Mouse (Mus musculus) heart, adult 8-10 months (tissue): ENCODE results near the gene Tcte1. TPM values are rescaled to one million over a fixed set of nuclear protein-coding genes. Genes with fewer than 3 reads are reported as not detected.
A peak's percentile ranks its signal among the peaks of the same experiment; 100 is the strongest.

Source experiments
- DNase-seq: peaks from one replicate; pipeline ENCODE4 v3.0.0; 2022; ENCODE audit warnings: low spot score
- total RNA-seq, 4 experiments: library from RNA; stranded (reverse); gene quantifications; 2 replicates each; pipeline ENCODE4 v1.2.4; 2022

Tcte1 gene
- total RNA-seq, 4 experiments from 2014 or later, result not detected

DNA sequence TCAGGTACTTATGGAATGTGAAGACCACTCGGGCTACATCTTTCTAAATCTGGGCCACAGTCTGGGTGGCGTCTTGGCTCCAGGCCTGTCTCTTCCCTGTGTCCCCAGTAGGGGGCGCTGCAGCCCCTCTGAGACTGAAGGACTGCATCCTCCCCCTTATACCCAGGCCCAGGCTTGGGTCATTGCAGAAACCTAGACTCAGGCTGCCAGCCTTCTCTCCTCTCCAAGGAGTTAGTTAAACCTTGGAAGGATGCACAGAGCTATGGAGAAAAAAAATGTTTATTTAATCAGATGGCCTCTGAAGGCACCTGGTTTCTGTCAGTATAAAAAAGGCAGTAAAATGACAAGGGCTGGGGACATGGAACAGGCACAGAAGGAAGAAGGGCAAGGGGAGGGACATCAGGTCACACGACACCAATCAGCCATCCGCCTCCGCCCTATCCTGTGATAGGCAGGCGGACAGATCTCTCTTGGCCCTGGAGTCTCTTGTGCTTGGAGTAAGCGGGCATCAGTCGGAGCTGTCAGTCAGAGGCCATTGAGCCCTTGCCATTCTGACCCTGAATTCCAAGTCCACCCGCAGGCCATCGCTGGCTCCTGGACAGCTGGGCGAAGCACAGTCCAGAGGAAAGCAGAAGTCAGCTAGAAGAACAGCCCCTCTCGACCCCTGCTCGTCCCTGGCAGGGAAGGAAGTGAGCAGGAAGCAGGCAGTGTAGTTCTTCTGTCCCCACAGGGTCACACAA is 61.9 kb downstream of the Tcte1 start:
- DNase-seq, result peak; percentile 83

DNA sequence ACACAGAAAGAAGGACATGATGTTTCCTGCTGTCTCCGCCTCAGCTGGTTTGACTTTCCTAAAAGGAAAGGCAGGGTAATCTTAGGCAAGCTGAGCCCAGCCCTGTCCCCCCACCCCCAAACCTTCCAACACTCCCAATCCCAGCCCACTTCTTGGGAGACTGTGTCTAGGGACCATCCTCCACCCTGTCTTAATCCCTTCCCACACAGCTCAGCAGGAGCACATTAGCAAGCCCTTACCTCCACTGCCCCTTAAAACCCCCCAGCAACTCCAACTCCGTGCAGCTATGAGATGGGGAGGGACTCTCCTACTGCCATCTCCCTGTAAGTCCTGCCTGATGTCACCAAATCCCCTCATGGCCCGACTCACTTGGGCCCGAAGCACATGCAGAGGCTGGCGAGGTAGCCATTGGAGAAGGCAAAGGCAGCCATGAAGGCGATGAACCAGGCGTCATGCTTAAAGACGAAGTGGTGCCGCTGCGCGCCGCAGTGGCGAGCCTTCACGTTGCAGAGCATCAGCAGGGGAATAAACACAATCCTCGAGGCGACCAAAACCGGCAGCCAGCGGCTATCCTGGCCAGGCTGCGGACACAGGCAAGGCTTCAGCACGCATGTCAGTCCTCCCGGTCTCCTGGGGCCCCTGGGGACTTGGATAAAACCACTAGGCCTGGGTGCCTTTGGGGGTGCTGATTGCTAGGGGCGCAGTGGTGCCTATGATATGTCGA is 62.7 kb downstream of the Tcte1 start:
- no peak for DNase-seq

GRCm38 (mm10) chr17:45586449-45586837 is 63.2 kb downstream of the Tcte1 start:
- DNase-seq, result no peak

DNA sequence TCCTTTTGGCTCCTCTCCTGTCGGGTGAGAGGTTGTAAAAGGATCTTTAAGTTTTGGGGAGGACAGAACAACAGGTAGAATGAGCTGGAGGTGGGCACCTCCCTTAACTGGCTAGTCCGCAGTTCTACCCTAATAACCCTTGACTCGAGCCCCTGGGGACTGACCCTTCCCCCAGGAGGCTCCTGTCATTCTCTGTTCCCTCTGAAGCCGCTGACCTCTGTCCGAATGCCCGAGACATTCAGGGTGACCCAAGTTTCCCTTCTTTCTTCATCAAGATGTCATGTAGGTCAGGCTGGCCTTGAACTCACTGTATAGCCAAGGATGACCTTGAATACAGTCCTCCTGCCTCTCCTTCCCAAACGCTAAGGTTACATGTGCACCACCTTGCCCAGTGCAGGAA is 65.1 kb downstream of the Tcte1 start:
- DNase-seq, result no peak

DNA sequence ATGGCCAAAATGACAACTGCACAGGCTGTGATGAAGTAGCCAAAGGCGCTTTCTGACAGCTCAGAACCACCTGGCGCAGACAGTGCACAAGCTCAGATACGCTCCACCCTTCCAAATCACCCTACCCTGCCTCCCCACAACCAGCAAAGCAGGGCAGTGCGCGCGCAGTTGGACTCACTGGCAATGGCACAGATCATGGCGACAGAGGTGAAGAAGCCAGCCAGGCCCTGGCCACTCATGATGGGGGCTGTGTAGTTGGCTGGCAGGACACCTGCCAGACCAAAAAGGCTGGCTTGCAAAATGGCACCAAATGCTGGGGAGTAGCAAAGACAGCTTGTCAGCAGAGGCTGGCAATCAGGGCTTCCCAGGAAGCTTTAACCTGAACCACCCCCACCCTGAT is 66.0 kb downstream of the Tcte1 start:
- DNase-seq, result no peak

DNA sequence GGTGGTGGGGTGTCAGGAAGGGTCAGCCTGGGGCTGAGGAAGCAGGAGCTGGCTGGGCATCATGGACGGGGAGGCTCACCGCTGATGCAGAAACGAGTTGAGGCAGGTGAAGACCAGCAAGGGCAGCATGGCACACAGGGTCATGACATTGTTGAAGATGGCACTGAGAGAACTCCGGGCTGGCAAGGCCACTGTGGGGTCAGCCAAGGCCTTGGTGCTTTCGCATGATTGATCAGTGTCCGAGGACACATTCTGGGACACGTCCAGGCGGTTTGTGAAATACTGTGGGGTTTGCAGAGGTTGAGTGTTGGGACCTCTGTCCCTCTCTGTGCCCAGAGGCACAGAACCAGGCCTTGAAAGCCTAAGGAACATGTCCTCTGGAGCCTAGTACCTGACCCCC is 66.6 kb downstream of the Tcte1 start:
- DNase-seq, result no peak

DNA sequence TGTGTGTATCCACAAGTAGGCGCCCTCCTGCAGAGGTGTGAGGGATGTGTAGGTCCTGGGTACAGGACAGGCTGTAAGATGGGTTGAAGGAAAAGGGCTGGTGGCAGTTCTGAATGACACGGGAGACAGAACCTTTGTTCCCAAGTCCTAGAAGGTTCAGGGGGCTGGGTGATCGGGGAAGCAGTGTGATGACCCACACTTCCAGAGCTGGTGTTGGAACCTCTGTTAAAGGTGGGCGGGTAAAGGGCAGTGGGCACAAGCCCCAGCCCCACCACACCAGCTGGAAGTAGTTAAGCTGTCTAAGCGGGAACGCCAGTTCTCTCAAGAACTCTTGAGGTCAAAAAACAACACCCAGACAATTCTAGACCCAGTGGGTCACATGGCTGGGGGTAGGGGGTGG is 67.2 kb downstream of the Tcte1 start:
- DNase-seq, result no peak

DNA sequence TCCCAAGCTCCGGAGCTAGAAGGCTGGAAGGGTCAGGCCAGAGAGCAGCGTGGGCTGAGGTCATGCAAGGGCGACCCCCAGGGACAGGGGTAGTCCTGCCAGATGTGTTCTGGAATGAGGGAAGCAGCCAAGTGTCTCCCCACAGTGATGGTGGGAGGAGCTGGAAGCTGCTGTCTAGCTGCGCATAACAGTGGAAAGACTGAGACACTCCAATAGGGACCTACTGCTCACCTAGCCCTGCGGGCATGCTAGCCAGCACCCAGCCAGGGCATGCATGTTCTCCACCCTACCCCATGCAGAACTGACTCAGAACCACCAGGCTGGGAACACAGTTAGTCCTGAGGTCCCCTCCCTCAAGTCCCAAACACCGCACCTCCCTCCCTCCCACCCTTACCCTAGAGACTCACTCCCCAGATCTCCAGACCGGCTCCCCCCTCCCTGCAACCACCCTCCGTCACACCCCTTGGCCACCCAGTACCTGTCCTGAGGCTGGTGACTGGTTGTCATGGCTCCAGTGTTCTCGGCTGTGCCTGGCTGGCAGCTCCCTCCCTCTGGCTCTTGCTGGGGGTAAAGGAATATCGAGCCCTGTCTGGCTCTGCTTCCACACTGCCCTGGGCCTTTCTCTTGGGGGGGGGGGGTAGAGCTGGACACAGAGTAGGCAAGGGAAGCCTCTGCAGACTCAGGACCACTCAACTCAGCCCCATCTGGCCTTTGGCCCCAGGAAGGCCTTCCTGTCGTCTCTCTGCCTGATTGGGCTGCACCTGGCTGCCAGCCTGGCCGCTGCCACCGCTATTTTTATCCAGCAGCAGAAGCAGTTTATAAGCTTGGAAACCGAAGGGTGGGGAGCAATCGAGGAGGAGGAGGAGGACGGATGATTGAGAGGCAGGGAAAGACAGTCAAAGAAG is 68.7 kb downstream of the Tcte1 start:
- peak; percentile 84 for DNase-seq

Other genes with a start within 250 kb of the Tcte1 start
- 10 to 100 TPM; 36.1 to 40.2 (median 38.7) TPM for gene Cdc5l, start 89.7 kb upstream of the Tcte1 start, total RNA-seq
- under 1 TPM in 3 of 4 experiments, not detected in 1; 0.28 to 0.47 (median 0.38) TPM for gene Spats1, start 48.0 kb upstream of the Tcte1 start, total RNA-seq
- 10 to 100 TPM; 18.7 to 21.1 (median 19.9) TPM for gene Aars2, start 16.6 kb upstream of the Tcte1 start, total RNA-seq
- under 1 TPM in 1 of 4 experiments, not detected in 3; 0.09 TPM for gene Tmem151b, start 26.2 kb downstream of the Tcte1 start, total RNA-seq
- 1 to 10 TPM in 3 of 4 experiments, under 1 TPM in 1; 0.65 to 1.5 (median 1.3) TPM for gene Nfkbie, start 32.3 kb downstream of the Tcte1 start, total RNA-seq
- 10 to 100 TPM; 23.1 to 27.9 (median 25.3) TPM for gene Slc35b2, start 40.4 kb downstream of the Tcte1 start, total RNA-seq
- 1,000 to 10,000 TPM; 1,121 to 1,613 (median 1,357) TPM for gene Hsp90ab1, start 49.8 kb downstream of the Tcte1 start, total RNA-seq
- 10 to 100 TPM; 58.9 to 70.8 (median 66.9) TPM for gene Slc29a1, start 76.2 kb downstream of the Tcte1 start, total RNA-seq
- not detected for gene Mymx, start 78.7 kb downstream of the Tcte1 start, total RNA-seq
- under 1 TPM in 1 of 4 experiments, not detected in 3; 0.97 TPM for gene Capn11, start 135.9 kb downstream of the Tcte1 start, total RNA-seq
- 100 to 1,000 TPM; 163 to 174 (median 168) TPM for gene Mrpl14, start 162.9 kb downstream of the Tcte1 start, total RNA-seq
- gene Tmem63b, start 163.5 kb downstream of the Tcte1 start, total RNA-seq, result 10 to 100 TPM; 91.5 to 96.4 (median 93.2) TPM
- 1 to 10 TPM in 1 of 4 experiments, under 1 TPM in 3; 0.56 to 1.2 (median 0.94) TPM for gene 1600014C23Rik, start 210.4 kb downstream of the Tcte1 start, total RNA-seq